Mouse (Mus musculus) heart, adult 2 months (tissue): ENCODE data around the gene Cel. TPM values are rescaled to one million over a fixed set of nuclear protein-coding genes. Genes with fewer than 3 reads are reported as not detected.
A peak's percentile ranks its signal among the peaks of the same experiment; 100 is the strongest.
"Not testable (repeated sequence)": the region's sequence is repeated elsewhere in the genome, so short reads cannot be mapped to it uniquely, and the experiment has no call there.

Experiments used
- DNase-seq, 2 experiments: peaks; one replicate each; pipeline ENCODE4 v3.0.0; 2021
- H3K27ac ChIP-seq: fragments of 200-600 bp; 2 replicates; pipeline ENCODE4 v1.8.1; 2022
- H3K27me3 ChIP-seq: fragments of 200-500 bp; 2 replicates; pipeline ENCODE4 v1.6.1; 2012; ENCODE audit warnings: mild to moderate bottlenecking, low read length, inconsistent platforms, mixed read lengths; ENCODE audit not compliant: control insufficient read depth, insufficient read depth
- H3K36me3 ChIP-seq: fragments of 200-500 bp; 2 replicates; pipeline ENCODE4 v1.6.1; 2012; ENCODE audit warnings: low read length, inconsistent platforms; ENCODE audit not compliant: control insufficient read depth, insufficient read depth
- H3K4me1 ChIP-seq: fragments of 200-500 bp; 2 replicates; pipeline ENCODE4 v1.6.1; 2011; ENCODE audit warnings: low read length; ENCODE audit not compliant: control insufficient read depth, insufficient read depth
- H3K4me3 ChIP-seq: fragments of 200-600 bp; 2 replicates; pipeline ENCODE4 v1.8.1; 2022
- H3K79me2 ChIP-seq: fragments of 200-500 bp; replicated peaks from 2 replicates; pipeline ENCODE4 v1.6.1; 2012; ENCODE audit warnings: mild to moderate bottlenecking, inconsistent platforms, low read length, moderate library complexity, mixed read lengths; ENCODE audit not compliant: control insufficient read depth, insufficient read depth
- H3K9ac ChIP-seq: fragments of 200-500 bp; 2 replicates; pipeline ENCODE4 v1.6.1; 2012; ENCODE audit warnings: low read depth, mild to moderate bottlenecking, control low read depth, inconsistent platforms, low read length, mixed read lengths
- CTCF ChIP-seq: fragments of 200-600 bp; IDR thresholded peaks from 2 replicates; pipeline ENCODE4 v1.8.1; 2022; ENCODE audit warnings: antibody characterized with exemption, mild to moderate bottlenecking, moderate library complexity
- EP300 ChIP-seq: fragments of 200-500 bp; IDR thresholded peaks from 2 replicates; pipeline ENCODE4 v1.6.1; 2011; ENCODE audit warnings: low read depth, low read length, control low read depth; ENCODE audit not compliant: insufficient read depth
- POLR2A ChIP-seq: fragments of 200-500 bp; IDR thresholded peaks from 2 replicates; pipeline ENCODE4 v1.6.1; 2011; ENCODE audit warnings: mild to moderate bottlenecking, low read depth, low read length, control low read depth; ENCODE audit not compliant: insufficient read depth
- WGBS: fragments of 180-500 bp; shearing (Covaris S2); methylation state at CpG from one replicate; pipeline ENCODE4 v1.1.7; 2018; 5-methylcytosine and 5-hydroxymethylcytosine counted together
- intact Hi-C: fragments of 180-260 bp; cut with DNase I; formaldehyde crosslinking; loops from one replicate; pipeline ENCODE4 v1.15.1; 2025
- microRNA-seq, 2 experiments: library from miRNA; unstranded; fragments of <30 nt; microRNA quantifications; one replicate each; pipeline ENCODE4 v1.2.0; 2021
- polyA plus RNA-seq: library from polyadenylated mRNA; depleted of rRNA; stranded (reverse); fragments of >200 nt; gene quantifications from 2 replicates; pipeline ENCODE4 v1.2.3, GENCODE M21; 2012; rRNA removed
- total RNA-seq, 2 experiments: library from RNA; stranded (reverse); gene quantifications; 2 replicates each; pipeline ENCODE4 v1.2.3; 2021

Gene Cel
- total and polyA plus RNA-seq, 3 experiments: not detected

DNA sequence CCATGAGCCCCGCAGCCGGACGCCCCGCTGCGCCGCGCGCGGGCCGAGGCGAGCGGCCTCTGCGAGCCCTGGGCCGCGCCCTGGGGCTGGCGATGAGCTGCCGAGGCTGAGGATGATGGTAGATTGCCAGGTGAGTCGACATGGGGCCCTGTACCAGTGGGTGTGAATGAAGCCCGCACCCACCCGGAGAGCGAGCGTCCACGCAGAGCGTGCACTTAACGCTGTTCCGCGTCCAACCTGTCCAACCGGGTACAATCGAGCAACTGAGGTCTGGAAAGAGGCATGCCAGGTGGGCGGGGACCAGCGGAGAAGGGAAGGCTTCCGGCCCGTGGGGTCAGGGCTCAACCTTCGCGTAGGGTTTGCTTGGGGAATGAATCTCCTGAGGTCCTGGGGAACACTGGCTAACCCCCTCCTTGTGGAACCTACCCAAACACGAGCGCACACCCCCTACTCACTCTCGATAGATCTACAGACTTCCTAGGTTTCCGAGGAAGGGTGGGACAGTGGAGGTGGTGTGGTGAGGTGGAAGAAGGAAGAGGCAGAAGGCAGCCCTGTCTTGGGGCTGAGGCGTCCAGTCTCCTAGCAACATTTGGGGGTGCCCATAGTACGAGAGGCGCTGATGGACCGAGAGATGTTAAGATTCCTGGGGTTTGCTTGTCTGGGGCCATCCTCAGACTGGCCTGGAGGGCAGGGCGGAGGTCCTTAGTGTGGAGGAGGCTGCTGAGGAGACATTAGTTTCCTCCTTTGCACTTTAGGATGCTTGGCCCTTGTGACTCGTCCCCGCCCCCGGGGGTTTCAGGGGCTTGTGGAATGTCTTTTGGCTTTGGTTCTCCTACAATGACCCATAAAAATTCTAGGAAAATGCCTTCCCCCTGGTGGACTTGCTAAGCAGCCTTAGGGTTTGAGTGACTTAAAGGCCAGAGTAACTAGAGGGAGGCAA, 49.5 kb downstream of the Cel start:
- peak overlapping the region; percentile 56 for H3K9ac ChIP-seq
- peak; percentile 7 to 47 for DNase-seq
- no peak overlapping the region for H3K27ac ChIP-seq
- no peaks in the 10 kb centered on the region for H3K36me3 ChIP-seq
- H3K4me1 ChIP-seq: peaks cover 11% of the 10 kb centered on the region
- WGBS: 8% methylated on average over 47 of the region's 47 CpGs
- intact Hi-C loops: loop anchor here (1.0 to 5.0 kb wide), 3 partner anchors 35 to 129 kb away; partner anchors contain the start of gene Tsc1
- TF ChIP-seq EP300 (no peak), POLR2A (no peak), CTCF (no peak)
- H3K27me3 ChIP-seq: no peaks in the 10 kb centered on the region
- no peaks in the 10 kb centered on the region for H3K79me2 ChIP-seq
- peak overlapping the region; percentile 58 for H3K4me3 ChIP-seq

DNA sequence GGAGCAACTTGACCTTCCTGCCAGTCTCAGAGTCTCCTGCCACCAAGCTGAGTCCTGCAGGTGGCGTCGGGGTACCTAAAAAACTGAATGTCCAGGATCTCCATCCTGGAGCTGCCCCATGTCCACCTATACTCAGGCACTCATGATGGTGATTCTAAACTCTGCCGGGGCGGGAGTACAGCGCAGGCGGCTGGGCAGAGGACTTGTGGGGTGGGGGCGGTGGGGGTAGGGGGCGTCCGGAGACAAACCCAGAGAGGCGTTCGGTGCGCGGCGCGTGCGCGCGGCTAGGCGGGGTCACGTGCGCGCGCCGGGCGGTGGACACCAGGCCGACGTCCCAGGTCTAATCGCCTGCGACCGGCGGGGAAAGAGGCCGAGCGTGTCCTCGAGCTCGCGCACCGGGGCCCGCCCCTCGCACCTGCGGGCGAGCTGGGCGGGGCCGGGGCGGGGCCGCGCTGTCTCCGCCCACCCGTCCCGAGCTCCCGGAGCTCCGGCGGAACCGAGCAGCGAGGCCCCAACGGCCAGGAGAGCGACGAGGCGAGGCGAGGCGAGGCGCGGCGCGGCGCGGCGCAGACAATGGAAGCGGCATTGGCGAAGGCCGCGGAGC, 50.3 kb downstream of the Cel start, which contains the start of gene Ralgds:
Gene Ralgds, plus strand, starts transcription at position 328 of the 604 bp plus-strand sequence.
- no peaks in the 10 kb centered on the region for H3K79me2 ChIP-seq
- no peaks in the 10 kb centered on the region for H3K36me3 ChIP-seq
- TF ChIP-seq EP300 (no peak), POLR2A (no peak), CTCF (peak; percentile 31; the same call in 1 of the 2 replicates)
- H3K9ac ChIP-seq: peak within 1 kb of the TSS; percentile 56
- H3K27me3 ChIP-seq: no peaks in the 10 kb centered on the region
- peaks cover 11% of the 10 kb centered on the region for H3K4me1 ChIP-seq
- DNase-seq: peak; percentile 61 to 72
- H3K4me3 ChIP-seq: peak within 1 kb of the TSS; percentile 58
- intact Hi-C loops: loop anchor here (5.0 kb wide), 1 partner anchor 129 kb away; the partner anchor contains the start of gene Tsc1
- 1% methylated on average over 63 of the region's 71 CpGs for WGBS
- no peak within 1 kb of the TSS for H3K27ac ChIP-seq

DNA sequence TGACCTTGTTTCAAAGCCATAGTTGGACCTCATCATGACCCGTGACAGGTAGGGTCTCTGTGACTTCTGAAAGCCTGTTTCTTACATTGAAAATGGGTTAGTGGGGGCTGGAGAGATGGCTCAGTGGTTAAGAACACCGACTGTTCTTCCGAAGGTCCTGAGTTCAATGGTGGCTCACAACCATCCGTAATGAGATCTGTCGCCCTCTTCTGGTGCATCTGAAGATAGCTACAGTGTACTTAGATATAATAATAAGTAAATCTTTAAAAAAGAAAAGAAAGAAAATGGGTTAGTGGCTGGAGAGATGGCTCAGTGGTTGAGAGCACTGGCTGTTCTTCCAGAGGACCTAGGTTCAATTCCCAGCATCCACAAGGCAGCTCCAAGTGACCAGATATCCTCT, 51.6 kb downstream of the Cel start:
- intact Hi-C loops: loop anchor here (5.0 kb wide), 1 partner anchor 131 kb away; the partner anchor contains the start of gene Tsc1
- not testable (repeated sequence) for H3K36me3 ChIP-seq, H3K4me3 ChIP-seq, H3K4me1 ChIP-seq, DNase-seq, H3K27ac ChIP-seq, H3K9ac ChIP-seq, H3K79me2 ChIP-seq, H3K27me3 ChIP-seq
- peak; percentile 56 for TF ChIP-seq CTCF
- 55% methylated on average over 5 of the region's 5 CpGs for WGBS

DNA sequence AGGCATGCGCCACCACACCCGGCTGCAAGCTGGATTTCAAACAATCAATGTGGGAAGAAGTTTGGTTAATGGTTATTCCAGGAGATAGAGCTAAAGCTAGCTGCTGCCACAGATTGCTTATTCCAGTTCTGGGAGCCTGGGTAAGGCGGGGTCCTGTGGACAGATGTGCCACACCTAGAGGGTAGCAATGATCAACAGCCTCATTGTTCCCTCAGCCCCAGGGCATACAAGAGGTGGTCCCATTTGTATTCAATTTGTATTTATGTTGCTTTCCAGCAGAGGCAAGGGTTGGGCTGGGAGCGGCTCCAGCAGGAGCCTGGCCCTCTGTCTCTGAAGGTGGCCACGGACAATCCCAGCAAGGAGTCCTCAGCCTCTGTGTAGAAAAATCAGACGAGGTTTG, 56.9 kb downstream of the Cel start:
- Histone ChIP-seq H3K36me3 (no peaks in the 10 kb centered on the region), H3K4me3 (no peak overlapping the region), H3K27me3 (no peaks in the 10 kb centered on the region; the same call in 1 of the 2 replicates), H3K4me1 (no peaks in the 10 kb centered on the region), H3K27ac (no peak overlapping the region), H3K9ac (no peak overlapping the region), H3K79me2 (no peaks in the 10 kb centered on the region)
- TF ChIP-seq POLR2A (no peak), EP300 (no peak), CTCF (no peak)
- no peak for DNase-seq
- intact Hi-C loops: no loop called here
- 86% methylated on average over 6 of the region's 6 CpGs for WGBS

DNA sequence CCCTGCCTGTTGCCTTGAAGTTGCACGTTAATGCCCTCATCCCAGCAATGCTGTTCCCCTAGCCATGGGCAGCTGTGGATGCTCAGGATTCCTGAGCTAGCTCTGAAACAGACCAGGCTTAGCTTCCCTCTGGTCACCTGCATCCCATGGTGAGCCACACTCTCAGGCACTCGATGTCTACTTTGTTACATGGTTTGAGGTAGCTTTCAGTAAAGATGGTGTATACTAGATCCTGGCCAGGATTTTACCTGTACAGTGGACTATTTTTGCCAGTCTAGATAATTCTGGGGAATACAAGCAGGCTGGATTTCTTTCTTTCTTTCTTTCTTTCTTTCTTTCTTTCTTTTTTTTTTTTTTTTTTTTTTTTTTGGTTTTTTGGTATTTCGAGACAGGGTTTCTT, 57.4 kb downstream of the Cel start, which contains the start of gene Gm10134:
Gene Gm10134, plus strand, starts transcription at position 301 of the 400 bp plus-strand sequence.
- intact Hi-C loops: no loop called here
- Histone ChIP-seq H3K79me2 (no peaks in the 10 kb centered on the region), H3K36me3 (no peaks in the 10 kb centered on the region), H3K9ac (no peak within 1 kb of the TSS), H3K4me3 (no peak within 1 kb of the TSS), H3K27me3 (no peaks in the 10 kb centered on the region; the same call in 1 of the 2 replicates), H3K27ac (no peak within 1 kb of the TSS), H3K4me1 (no peaks in the 10 kb centered on the region)
- TF ChIP-seq CTCF: no peak
- no peak for TF ChIP-seq POLR2A
- TF ChIP-seq EP300: no peak
- WGBS: 60% methylated on average over 3 of the region's 3 CpGs
- no peak for DNase-seq

Small RNA genes within 50 kb of the gene (microRNA-seq; reads per million reads assigned to microRNA genes)
- 0 reads per million in 2 experiments for gene Gm22824

Other genes starting within 250 kb of the Cel start
- gene Ppp1r26, start 116.6 kb downstream of the Cel start, total RNA-seq: 1 to 10 TPM; 3.4 to 5.0 TPM
- gene Ppp1r26, start 116.6 kb downstream of the Cel start, polyA plus RNA-seq: 3.1 and 3.5 TPM in 2 replicates
- not detected for gene 1700007K13Rik, start 97.1 kb downstream of the Cel start, total RNA-seq
- gene 1700007K13Rik, start 97.1 kb downstream of the Cel start, polyA plus RNA-seq: 0.94 TPM in 1 of 2 replicates, not detected in the other
- 10 to 100 TPM; 42.1 to 43.0 TPM for gene Mrps2, start 95.3 kb downstream of the Cel start, total RNA-seq
- 47.8 and 68.2 TPM in 2 replicates for gene Mrps2, start 95.3 kb downstream of the Cel start, polyA plus RNA-seq
- 1 to 10 TPM; 1.8 to 2.1 TPM for gene Gbgt1, start 66.5 kb downstream of the Cel start, total RNA-seq
- gene Gbgt1, start 66.5 kb downstream of the Cel start, polyA plus RNA-seq: 1.3 and 2.2 TPM in 2 replicates
- 1 to 10 TPM; 1.0 to 1.7 TPM for gene Gm10134, start 57.3 kb downstream of the Cel start, total RNA-seq
- 0.47 TPM in 1 of 2 replicates, not detected in the other for gene Gm10134, start 57.3 kb downstream of the Cel start, polyA plus RNA-seq
- 10 to 100 TPM in 1 of 2 experiments, 1 to 10 TPM in 1; 9.7 to 12.2 TPM for gene Ralgds, start 50.3 kb downstream of the Cel start, total RNA-seq
- gene Ralgds, start 50.3 kb downstream of the Cel start, polyA plus RNA-seq: 19.5 and 24.8 TPM in 2 replicates
- 10 to 100 TPM; 11.0 to 12.2 TPM for gene Gtf3c5, start 20.3 kb upstream of the Cel start, total RNA-seq
- gene Gtf3c5, start 20.3 kb upstream of the Cel start, polyA plus RNA-seq: 14.3 and 21.9 TPM in 2 replicates
- not detected for gene Gfi1b, start 58.6 kb upstream of the Cel start, total RNA-seq
- 0.12 TPM in 2 replicates for gene Gfi1b, start 58.6 kb upstream of the Cel start, polyA plus RNA-seq
- 10 to 100 TPM; 24.9 to 29.3 TPM for gene Tsc1, start 77.8 kb upstream of the Cel start, total RNA-seq
- 11.5 and 22.7 TPM in 2 replicates for gene Tsc1, start 77.8 kb upstream of the Cel start, polyA plus RNA-seq
- gene Spaca9, start 136.3 kb upstream of the Cel start, total RNA-seq: not detected
- gene Spaca9, start 136.3 kb upstream of the Cel start, polyA plus RNA-seq: 0.50 and 1.7 TPM in 2 replicates
- gene Ak8, start 136.8 kb upstream of the Cel start, total RNA-seq: not detected
- gene Ak8, start 136.8 kb upstream of the Cel start, polyA plus RNA-seq: 0.18 and 0.59 TPM in 2 replicates